Mouse (Mus musculus) right cerebral cortex, postnatal 36 days (tissue): ENCODE measurements around the gene Osbpl9.

Experiments
- DNase-seq, 2 experiments: peaks; one replicate each; pipeline ENCODE4 v3.0.0; 2022; ENCODE audit warnings: low spot score in 2 of 2, mixed read lengths in 1 of 2

Osbpl9 gene

DNA sequence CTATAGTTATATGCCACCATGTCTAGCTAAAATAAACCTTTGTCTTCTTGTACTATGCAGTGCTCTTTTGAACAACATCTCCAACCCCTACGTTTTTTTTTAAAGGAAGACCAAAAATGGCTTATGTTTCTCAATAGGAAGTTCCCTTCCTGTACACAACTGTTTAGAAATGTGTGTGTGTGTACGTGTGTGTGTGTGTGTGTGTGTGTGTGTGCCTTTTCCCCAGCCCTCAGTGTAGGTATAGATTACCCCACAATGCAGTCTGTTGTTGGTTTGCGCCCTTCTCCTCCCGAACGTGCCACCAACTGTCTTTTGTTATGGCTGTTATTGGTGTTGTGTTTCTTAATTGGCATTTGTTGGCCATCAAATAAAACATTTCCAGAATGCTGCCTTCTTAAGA lies 5.5 kb upstream of the Osbpl9 start:
- DNase-seq, result no peak

DNA sequence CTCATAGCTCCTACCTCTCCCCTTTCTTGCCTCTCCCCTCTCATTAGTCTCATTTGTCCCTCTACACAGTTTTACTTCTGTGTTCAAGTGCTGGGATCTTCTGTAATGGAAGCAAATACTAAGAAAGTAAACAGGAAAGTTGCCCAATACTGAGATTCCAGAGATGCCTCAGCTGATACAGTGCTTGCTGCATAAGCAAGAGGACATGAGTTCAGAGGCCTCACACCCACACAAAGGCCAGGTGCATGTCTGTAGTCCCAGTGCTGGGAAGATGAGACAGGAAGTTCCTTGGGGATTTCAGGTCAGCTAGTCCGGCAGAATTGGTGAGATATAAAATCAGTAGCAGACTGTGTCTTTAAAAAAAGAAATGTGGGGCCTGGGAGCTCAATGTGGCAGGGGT lies 2.3 kb upstream of the Osbpl9 start:
- DNase-seq, result no peak

DNA sequence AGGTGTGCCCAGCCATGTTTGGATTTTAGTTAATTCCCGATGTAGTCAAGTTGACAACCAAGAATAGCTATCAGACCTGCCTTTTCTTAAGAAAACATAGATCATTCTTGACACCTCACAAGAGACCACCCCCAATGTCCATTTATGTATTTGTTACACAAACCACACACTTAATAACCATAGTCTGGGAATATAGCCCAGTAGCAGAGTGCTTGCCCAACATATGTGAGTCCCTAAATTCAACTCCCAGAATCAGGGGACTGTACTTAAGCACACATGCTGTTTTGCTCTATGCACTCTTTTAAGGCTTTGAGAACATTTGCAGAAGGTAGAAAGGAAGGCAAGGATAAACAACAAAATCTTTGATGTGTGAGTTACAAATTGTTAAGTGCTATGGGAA lies 1.9 kb upstream of the Osbpl9 start:
- no peak for DNase-seq

DNA sequence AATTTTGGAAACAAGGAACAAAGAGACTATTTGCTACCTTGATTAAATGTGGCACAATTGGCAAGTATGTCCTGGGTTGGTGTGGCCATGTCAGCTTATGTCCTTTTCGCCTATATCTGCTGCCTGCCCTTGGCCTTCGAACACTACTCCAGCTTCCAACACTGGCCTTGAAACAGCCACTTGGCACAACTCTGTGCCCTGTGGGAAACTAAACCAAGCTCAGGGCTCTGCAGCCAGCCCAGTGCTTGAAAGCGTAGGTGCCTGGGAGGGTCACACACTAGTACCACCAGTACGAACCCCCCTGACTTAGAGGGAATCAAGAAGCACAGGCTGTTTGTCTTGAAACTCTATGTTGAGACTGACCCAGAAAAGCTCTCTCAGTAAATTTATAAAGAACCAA lies 3.0 kb downstream of the Osbpl9 start:
- DNase-seq, result no peak

DNA sequence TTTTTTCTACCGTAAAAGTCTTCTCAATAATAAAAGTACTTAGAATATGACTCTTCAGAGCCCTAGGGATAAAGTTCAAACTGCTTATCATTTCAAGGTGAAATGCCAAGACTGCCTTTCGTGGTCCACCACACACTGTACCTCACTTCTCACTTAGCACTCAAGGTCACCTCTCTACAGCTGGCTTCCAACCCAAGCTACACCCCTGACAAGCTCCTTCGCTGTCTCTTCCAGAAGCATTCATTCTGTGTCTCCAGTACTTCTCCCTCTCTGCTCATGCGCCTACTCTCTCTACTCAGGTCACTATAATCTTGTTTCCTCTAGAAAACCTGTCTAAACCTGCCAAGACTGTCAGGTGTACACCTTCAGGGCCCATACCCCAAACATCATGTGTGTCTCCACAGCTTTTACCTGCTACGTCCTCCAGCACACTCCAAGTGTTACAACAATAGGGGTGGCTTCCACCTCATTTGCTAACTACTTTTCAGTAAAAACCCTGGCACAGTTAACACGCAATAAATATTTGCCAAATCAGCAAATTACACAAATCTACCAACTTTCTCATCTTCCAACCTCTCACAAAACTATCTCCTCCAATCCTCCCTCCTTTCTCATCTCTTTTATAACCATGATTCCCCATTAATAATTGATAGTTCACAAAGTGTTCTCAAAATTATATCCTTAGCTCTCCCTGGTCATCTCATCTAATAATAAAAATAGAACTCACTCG lies 6.0 kb downstream of the Osbpl9 start:
- no peak for DNase-seq

DNA sequence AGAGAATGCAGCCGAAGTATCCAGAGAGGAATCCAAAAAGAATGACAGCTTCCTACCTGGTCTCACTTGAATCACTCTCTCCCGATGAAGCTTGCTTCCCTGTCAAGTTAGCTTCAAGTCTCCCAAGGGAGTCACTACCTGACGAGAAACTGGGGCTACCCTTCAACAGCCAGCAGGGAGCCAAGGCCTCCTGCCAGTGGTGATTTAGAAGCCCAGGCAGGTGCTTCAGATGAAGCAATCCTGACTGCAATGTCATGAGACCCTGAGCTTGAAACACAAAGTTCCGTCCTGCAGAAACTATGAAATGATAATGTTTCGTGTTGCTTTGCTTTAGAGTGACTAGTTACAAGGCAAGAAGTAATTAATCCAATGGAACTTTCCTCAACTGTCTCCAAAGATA lies 8.2 kb downstream of the Osbpl9 start:
- no peak for DNase-seq

DNA sequence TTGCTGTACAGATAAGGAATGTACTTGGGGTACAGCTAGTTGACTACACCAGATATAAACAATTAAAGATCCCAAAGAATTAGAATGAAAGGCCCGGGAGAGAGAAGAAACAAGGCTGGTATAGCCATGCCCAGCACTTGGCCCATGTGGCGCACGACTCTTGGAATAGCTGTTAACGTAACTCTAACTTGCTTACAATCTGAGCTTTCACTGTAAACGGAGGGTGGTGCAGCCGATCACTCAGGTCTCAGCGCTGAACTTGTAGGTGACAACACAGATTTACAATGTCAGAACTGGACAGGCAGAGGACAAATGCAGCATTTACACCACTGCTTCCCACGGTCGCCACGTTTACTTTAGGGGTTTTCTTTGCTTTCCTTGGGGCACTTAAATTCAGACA lies 10.5 kb downstream of the Osbpl9 start:
- no peak for DNase-seq

DNA sequence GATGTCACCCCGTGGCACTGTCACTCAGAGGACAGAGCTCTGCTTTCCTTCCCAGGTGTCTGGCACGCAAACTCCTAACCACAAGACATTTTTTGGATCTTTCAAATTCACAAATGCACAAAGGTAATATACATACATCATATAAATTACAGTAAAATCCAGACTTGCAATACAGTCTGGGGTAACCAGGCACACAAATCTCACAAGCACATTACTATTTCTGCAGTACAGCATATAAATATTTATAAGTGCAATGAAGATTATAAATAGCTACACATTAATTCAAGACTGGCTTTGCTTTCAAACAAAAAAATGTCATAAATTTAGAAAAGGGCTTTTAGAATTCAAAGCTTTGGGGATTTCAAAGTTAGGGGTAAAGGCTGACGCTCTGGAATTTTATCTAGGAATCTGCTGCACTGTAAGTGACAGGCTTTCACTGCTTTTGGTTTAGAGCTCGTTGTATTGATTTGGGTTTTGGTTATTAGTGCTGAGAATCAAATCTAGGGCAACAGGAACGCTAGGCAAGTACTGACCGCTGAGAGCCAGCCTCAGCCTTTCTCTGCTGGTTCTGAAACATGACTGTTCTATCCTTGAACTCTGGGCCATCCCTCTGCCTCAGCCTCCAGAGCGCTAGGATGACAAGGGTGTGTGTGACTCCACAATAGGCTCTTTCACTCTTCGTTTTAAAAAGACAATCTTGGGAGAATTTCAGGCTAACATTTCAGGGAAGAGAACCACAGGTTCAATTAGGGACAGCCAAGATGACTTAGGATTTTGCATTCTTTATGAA lies 16.3 kb downstream of the Osbpl9 start:
- DNase-seq, result no peak

DNA sequence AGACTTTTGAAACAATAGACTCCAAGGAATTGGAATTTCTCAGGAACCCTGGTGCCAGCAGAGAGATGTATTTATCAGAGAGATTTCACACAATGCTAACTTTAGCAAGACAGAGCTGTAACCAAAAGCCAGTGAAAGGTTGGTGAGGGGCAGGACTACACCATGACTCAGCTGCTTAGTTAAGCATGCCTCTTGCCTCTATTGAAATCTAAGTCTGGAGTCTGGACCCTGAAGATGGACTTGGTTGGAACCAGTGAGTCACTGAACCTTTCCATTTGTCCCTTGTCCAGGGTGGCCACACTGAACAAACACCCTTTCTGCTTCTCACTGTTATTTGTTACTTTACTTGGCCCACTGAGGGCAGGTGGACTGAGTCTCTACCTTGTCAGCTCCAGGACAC lies 26.4 kb downstream of the Osbpl9 start:
- DNase-seq, result no peak

DNA sequence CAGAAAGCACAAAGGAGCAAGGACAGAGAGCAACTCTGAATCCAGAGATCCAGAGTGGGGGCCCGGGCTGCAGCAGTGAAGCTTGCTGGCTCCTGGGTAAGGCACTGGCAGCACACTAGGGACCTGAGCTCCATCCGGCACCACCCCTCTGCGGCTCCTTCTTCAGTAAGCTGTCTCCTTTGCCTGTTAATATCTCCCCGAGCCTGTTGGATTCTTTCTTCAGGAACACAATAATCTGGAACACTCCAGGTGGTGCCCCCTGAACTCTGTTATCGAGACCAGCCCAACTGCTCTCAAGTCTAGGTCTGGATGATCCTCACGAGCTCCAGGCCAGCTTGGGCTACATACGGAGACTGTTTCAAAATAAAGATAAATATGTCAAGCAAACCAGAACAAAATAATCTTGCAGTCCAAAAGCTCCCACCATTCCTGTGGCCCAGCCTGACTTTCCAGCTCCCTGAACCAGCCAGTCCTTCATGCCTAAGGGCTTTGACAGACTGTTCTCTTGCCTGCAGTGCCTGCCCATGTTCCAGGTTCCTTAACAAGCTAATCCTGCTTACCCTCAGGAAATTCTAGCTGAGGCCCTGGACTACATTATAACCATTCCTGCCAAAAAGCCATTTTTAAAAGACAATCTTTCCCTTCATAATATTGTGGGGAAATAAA lies 28.2 kb downstream of the Osbpl9 start:
- DNase-seq, result no peak

DNA sequence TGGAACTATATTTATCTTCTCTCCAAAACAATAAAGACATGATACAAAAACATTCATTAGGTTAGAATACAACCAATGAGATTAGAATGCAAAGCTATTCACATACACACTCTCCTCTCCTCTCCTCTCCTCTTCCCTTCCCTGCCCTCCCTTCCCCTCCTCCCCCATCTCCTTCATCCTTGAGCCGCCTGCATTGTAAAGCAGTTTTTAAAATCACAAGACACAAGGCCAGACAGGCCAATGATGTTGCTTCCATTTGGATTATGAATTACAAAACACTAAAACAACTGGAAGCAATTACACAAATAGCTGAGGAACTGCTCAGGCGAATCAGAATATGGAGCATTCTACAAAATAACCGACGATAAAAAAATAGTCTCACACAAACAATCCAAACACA lies 28.7 kb downstream of the Osbpl9 start:
- no peak for DNase-seq

DNA sequence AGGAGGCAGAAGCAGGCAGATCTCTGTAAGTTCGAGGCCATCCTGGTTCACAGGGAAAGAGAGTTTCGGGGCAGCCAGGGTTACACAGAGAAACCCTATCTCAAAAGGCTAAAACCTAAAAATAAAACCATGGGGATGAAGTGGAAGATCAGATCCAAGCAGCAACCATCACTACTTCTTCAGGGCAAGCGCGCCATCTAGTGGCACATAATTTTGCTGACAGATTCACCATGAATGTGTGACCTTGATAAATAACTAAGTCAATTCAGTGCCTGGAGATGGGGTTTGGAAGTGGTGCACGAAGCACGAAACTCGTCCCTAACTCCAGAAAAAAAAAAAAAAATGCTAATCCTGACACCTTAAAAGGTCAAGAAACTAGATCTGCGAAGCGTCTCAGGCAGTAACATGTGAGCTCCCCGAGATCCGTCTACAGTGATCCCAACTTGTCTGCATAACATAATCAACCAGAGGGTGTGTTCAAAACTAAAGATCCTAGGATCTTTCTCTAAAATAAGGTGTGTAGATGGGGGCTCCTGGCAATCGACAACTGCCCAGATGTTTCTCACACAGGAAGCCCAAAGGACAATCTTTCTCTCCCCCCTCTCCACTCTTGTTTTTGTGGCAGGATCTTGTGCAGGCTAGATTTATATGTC lies 36.4 kb downstream of the Osbpl9 start:
- DNase-seq, result peak; percentile 68 to 71

DNA sequence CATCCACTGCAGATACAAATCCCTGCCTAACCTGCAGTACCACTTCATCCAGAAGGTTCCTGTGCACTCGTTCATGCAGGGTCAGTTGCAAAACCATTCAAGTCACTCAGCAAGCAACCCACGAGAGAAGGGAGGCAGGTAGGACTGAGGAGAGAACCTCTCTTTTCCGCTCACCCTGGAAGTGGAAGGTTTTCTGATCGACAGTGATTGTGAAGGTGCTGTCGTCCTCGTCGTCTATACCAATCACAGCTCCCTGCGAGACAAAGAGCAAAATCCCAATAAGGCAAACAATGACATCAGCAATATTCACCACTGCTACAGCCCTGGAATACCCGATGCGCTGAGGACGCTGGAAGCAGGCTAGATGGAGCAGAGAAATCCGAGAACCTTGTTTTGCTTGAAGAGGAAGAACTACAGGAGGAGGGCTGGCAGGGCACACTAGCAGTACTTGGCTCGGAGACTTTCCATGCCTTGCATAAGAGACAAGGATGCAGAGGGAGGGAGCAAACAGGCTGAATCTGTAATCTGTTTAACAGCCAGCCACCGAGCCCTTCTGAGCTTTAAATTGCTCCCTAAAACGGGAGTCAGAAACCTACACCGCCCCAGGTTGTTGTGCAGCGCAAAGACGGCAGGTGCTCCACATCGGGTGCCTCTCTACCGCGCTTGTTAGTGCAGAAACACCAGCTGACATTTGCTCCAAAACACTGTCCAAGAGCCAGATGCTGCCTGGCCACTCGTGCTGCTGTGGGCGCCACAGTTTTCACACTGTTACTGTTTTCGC lies 45.4 kb downstream of the Osbpl9 start:
- DNase-seq, result peak; percentile 25 to 45

DNA sequence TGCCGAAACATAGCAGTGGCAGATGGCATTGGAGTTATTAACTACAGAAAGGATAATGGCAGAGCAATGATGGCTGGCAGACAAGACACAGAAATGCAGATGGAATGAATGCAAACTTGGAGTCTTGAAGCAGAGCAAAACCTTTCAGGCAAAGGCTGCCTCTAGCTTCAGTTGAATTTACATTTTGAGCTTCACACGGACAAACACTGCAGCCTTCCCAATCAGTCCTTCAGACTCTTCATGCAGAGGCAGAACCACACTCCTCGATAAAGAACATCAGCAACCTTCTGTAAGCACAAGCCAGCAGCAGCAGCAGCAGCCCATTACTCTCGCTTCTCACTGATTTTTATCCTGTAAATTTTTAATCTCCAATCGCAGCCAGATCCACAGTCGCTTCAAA lies 46.0 kb downstream of the Osbpl9 start:
- no peak for DNase-seq

DNA sequence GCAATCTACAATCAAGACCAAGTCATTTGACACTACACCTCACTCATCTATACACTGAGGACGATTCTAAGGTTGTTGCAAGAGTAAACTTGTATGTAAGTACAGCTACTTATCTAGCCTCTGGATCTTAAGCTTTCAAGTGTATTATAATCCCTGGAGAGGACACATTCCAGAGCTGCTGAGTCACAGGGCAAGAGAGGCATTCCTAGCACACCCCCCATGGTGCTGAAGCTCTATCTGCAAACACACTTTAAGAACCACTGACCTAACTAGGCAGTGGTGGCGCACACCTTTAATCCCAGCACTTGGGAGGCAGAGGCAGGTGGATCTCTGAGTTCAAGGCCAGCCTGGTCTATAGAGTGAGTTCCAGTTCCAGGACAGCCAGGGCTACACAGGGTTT lies 51.9 kb downstream of the Osbpl9 start:
- no peak for DNase-seq

DNA sequence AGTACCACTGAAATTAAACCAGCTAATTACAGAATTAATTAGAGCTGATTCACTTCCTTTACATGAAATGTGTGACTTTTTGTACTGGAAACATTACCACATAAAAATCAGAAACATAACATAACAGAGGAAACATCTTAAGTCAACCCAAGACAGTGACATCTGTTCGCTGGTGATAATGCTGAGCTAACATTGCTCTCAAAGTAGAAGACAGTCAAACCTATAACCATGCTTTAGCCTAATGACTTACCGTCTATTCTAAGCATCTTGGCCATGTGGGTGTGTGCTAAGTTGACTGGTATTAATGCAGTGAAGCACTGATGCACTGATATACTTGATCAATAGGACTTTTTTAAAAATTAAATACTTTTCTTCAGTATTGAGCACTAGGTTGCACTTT lies 52.7 kb downstream of the Osbpl9 start:
- no peak for DNase-seq

DNA sequence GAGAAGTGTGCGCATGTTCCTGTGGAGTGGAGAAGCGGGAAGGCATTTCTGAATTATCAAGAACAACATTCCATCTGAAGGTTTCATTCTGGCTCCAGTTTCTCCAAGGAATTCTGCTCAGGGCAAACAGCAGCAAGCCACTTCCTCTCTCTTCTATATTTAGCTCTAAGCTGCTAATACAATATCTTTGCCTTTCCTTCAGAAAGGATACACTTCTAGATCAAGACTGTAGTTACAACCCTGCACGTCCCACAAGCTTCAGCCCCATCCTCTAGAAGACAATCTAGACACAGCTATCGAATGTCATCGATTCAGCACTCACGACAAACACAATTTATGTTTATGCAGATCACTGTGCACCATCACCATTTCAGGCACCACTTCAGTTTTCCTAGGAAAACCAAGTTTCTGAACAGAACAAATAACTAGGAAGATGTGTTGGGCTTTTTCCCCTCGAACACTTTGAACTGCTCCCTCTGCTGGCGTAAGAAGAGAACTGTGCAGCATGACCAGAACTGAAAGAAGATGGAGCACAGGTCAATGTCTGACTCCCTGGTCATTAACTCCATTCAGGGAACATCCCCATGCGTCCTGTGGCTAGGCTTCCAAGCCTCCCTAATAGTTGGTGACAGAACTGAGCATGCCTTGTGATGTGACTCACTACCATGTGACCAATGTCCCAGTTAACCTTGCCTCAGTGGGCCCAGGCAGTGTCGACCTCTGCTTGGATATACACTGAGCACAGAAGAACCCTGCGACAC lies 54.6 kb downstream of the Osbpl9 start:
- DNase-seq, result no peak

DNA sequence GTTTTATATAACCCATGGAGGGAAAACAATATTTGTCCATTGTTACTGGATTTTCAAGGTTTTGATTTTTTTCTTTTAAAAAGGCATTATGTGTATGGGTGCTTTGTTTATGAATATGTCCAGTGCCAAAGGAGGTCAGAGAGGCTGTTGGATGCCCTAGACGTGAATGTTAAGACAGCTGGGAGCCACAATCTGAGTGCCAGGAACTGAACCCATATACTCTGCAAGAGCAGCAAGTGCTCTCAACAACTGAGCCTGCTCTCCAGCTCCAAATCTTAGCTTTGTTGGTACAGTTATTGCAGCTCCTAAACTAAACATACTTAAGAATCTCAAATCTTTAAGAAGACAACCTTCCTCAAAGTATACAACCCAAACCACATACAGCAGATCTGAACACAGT lies 59.0 kb downstream of the Osbpl9 start:
- DNase-seq, result no peak

DNA sequence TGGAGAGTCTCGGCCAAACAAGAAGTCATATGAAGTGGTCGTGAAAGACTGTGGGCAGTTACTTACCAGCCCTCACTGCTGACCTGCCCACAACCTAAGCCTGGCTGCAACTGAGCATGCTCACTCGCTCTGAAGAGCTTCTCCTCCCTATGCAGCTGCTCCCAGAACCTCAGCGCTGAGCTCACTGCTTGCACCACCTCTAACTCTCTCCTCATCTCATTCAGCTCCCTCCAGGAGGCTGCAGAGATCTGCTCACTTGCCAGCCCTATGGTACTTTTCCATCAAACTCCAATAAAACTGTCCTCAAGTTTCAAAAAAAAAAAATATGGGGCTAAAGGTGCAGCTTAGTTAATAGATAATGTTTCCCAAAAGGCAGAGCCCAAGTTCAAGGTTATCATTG lies 63.5 kb downstream of the Osbpl9 start:
- DNase-seq, result no peak

DNA sequence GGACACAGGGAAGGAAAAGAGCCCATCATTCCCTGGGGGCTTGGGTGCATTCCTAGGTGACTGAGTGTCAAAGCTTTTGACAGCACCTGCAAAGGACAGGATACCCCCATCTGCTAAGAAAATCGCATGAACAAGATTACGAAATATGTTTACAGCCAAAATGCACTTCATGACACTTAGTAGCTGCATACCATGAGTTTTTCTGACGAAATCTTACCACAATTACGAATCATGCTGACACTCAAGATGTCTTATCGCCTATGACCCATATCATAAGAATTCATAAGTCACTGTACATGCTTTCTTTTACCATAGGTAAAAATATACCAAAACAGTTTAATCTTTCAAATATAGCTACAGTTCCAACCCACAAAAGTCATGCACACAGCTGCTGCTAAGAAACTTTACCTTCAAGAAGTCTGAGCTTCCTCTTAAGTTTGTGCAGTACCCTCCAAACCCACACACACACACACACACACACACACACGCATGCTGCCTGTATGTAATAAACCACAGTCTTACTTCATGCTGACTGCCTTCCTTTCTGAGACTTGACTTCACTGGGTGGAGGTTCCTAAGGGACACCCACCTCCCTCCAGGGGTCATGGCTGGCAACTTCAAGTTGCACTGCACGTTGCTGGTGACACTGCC lies 65.5 kb downstream of the Osbpl9 start:
- DNase-seq, result no peak
